Mouse (Mus musculus): ENCODE data around the gene Lman2. TPM values are rescaled to one million over a fixed set of nuclear protein-coding genes. Genes with fewer than 3 reads are reported as not detected.
A peak's percentile ranks its signal among the peaks of the same experiment; 100 is the strongest.

The Lman2 gene
- total RNA-seq, 2 experiments from 2014 or later: 58.3 to 58.8 TPM

DNA sequence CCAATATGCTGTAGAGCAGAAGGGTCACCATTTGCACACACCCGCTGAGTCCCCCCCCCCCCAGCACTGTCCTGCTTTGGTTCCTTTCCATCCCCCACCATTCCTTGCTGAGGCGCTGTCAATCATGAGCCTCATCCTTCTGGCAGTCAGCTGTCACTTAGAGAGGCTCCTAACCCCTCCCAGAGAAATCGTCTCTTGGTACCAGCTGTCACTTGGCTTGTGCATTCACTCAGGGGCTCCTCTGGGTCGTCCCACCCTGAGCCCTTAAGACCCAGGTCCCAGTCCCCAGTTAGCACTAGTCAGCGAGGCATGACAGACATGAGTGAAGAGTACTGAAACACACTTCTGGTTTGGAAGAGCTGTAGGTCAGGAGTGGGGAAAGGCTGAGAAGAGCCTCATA lies 9.2 kb upstream of the Lman2 start:
- DNase-seq (ENCODE audit: low spot score in 2 of 2): no peak

DNA sequence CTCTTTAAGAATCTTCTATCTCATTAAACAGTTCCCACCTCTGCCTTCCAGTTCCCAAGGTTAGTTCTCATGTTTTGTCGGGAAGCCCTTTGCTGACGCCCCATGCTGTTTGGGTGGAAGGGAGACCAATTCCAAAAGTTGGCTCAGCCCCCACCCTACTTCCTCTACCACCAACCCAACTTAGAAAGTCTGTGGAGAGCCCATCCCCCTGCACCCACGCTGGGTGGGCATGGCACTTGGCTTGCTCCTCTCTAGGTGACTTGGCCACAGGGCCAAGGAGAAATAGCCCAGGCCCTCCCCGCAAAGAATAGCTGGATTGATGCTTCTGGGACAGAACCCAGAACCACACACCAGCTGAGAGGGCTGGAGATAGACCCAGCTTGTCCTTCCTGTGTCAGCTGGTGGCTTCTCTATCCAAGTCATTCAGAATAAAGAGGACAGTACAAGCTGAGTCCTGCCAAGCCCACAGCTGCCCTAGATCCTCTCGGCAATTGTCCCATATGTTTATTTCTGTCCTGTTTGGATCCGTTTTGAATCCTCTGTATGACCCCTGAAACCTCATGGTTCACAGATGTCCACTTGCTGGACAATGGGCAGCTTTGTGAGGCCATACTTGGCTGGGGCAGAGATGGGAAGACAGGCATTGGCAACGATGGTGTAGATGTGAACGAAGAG lies 8.6 kb upstream of the Lman2 start:
- no peak for DNase-seq (ENCODE audit: low spot score in 2 of 2)

DNA sequence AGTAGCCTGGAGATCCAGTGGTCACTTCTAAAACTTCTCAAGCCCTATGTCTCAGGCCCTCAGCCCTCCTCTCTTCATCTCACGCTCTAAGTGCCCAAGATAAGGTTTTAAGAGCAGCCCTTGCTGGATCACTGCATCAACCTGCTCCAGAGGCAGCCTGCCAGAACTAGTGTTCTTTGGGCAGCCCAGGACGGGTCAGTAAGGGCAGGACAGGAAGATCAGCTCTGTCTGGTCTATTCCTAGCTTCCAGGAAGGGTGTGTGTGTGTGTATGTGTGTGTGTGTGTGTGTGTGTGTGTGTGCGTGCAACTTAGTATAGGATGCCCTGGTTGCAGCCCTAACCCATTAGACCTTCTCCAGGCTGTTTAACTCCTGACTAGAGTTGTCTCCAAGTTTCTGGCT lies 7.7 kb upstream of the Lman2 start:
- no peak for DNase-seq (ENCODE audit: low spot score in 2 of 2)

DNA sequence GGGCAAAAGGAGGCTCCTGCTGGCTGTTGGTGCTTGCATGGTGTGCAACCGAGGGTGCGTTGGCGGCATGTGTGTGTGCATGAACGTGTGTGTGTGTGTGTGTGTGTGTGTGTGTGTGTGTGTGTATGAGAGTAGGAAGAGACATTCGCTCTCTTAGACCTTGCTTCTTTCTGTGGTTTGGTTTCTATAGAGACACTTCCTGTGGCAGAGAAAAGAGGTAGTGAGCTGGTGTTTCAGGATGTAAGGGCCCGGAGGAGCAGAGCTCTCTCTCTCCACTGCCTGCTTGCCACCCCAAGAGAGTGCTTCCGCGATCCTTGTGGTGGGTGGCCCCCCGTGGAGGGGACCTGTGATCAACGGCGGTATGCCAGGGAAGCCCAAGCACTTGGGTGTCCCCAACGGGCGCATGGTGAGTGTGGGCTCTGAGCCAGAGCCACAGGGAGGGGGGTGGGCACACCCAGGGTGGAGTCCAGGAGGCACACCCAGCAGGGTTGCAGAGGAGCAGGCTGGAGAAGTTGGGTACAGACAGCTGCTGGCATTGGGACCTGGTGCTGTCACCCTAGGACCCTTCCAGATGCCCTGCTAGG lies 7.0 kb upstream of the Lman2 start, which contains the start of gene Rgs14:
Gene Rgs14, plus strand, starts transcription at position 202 of the 584 bp plus-strand sequence.
- no peak for DNase-seq (ENCODE audit: low spot score in 2 of 2)

DNA sequence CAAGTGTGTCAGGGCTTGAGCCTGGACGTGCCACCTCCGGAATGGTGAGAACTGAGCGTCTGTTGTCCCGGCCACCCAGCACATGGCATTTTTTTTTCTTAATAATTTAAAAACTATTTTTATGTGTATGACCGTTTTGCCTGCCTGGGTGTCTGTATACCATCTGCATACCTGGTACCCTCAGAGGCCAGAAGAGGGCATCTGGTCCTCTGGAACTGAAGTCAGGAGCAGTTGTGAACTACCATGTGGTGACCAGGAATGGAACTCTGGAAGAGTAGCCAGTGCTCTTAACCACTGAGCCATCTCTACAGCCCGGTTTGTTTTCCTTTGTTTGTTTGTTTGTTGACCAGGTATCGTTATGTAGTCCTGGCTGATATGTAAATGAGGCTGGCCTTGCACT lies 5.8 kb upstream of the Lman2 start:
- DNase-seq (ENCODE audit: low spot score in 2 of 2): no peak

DNA sequence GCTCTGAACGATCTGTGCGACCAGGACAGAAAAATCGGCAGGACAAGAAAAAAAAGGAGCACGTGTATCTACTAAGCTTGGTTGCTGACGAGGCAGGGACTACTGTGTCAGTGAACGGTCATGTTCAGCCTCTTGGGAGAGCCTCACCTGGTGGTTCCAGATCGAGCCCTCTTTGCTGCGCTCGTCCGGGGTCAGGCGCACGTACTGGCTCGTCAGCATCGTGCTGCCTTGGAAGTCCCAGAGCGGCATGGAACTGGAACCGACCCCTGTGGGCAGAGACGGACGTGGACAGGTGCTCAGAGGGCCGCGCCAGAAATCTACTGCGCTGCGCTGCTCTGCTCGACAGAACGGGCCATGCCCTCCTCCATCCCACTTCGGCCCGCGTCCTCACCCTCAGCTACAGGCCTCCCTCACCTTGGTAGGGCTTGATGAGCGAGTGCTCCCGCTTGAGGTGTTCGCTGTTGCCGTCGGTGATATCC lies 570 bp downstream of the Lman2 start:
- peak in 1 of 2 experiments; percentile 48 for DNase-seq (ENCODE audit: low spot score in 2 of 2)

DNA sequence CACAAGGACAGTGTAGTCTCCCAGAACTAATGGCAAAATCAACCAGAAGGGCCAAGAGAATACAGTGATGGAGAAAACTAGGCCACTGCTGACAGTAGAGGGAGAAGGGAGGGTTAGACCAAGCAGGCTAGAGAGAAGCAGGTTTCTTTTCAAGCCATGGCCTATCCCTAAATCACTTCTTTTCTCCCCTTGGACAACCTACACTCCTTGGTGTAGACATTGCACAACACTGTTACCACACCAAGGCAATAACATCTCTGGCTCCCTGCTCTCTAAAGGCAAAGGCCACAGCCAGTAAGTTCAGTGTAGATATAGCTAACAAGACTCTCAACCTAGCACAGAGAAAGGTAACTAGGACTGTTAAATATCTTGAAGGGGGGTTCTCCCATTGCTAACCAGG lies 1.4 kb downstream of the Lman2 start:
- DNase-seq (ENCODE audit: low spot score in 2 of 2): no peak

DNA sequence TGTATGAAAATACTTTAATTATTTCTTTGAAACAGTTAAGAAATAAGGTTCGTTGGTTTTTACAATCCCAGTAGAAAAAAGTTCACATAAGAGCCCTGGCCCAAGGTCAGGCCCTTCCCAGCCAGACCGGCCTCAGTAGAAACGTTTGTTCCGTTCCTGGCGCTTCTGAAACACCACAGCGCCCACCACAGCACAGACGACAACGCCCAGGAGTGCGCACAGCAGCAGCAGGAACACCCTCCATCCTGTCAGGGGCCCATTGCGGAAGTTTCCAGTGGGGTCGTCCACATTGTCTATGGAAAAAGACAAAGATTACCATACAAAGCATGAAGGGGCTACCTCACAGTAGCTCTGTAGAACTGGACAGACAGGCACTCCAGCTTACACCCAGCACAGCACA lies 15.8 kb downstream of the Lman2 start:
- DNase-seq (ENCODE audit: low spot score in 2 of 2): no peak

DNA sequence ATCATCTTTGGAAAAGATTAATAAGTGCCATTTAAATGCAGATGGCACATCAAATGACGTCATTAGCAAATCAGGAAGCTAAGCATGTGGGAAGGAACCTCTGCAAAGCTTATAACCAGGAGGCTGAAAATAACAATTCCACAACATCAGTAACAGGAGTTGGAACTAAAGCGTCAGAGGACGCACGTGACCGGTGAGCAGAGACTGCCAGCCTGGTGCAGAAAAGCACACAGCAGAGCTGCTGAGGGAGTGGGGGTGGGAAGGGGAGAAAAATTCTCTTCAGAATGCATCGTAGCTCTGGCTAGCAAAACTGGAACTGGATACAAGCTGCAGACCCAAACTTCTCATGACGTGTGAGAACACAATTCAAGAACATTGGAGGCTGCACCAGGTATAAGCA lies 18.3 kb downstream of the Lman2 start:
- no peak for DNase-seq (ENCODE audit: low spot score in 2 of 2)

DNA sequence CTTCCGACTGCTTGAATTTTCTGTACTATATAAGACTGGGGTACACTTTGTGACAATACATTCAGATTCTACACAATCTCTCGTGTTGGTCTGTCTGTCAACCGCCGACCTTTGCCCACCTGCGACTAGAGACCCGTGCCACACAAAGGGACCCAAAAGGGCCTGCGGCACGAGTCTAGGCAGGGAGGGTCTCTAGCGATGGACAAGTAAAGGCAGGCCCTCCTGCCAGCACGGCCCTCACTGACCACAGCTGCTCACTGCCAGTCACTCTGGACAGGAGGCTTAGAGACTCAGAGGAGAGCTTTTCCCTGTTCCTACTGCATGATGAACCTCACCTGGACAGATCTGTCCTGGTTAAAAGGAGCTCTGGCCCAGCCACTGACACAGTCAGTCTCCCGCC lies 20.1 kb downstream of the Lman2 start:
- no peak for DNase-seq (ENCODE audit: low spot score in 2 of 2)

DNA sequence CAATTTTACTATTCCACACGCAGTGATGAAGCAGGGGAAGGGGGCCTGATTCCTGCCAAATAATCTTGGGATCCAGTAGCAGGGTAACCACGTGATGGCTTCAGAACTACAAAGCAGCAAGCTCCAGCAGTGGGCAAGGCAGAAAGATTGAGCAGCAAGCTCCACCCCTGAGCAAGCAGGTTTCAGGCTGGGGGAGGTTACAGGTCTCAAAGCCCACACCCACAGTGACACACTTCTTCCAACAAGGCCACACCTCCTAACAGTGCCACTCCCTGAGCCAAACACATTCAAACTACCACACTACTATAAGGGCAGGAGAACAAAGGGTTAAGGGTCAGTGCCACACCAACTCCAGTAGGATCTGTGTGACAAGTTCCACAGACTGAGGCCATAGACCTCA lies 23.3 kb downstream of the Lman2 start:
- no peak for DNase-seq (ENCODE audit: low spot score in 2 of 2)

DNA sequence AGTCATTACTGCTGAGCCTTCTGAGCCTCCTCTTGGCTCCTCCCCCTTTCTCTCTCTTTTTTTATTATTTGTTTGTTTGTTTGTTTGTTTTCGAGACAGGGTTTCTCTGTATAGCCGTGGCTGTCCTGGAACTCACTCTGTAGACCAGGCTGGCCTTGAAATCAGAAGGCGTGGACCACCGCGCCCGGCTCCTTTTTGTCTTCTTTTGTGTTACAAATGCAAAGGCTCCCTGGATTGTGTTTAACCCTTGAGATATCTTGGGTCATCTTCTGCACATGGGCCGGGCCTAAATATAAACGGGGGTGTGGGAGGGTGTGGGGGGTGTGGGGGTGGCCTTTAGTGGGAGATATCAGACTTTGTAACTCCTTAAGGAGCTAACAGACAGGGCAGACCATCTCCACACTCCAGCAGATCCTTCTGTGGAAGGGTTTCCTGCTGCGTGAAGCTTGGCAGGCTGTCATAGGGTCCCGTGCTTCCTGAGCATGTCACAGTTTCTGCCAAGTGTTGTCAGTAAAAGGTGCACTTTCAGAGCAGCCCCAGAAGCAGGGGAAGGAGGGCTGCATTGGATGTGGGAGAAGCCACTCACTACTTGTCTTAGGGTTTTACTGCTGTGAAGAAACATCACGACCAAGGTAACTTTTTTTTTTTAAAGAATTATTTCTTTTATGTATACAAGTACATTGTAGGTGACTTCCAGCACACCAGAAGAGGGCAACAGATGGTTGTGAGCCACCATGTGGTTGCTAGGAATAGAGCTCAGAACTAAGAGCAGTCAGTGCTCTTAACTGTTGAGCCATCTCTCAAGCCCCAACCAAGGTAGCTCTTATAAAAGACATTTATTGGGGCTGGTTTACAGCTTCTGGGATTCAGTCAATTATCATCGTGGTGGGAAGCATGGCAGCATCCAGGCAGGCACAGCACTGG lies 24.2 kb downstream of the Lman2 start:
- DNase-seq (ENCODE audit: low spot score in 2 of 2): no peak

DNA sequence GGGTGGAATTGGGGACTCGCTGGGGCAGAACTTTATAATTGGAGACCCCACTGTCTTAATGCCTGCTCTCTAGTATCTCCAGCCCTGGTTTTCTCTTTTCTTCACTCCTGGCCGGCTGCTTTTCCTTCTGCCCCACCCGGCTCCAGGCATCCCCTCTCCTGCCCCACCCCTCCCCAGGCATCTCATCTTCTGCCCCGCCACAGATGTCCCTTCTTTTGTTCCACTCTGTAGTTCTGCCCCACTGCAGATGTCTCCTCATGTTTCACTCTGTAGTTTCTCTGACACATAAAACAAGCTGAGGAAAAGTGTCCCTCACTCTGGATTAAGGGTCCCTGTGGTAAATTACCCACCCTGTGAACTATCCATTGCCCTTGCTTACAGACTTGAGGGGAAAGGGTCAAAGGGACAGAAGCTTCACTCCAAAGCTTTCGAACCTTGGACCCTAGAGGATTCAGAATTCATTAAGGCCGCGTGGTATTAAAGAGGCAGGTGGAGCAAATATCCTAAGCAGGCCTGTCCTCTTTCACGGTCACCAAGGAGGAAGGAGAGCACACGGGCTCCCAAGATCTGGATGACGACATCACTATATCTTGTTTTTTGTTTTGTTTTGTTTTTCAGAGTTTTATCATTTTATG lies 25.1 kb downstream of the Lman2 start:
- no peak for DNase-seq (ENCODE audit: low spot score in 2 of 2)

DNA sequence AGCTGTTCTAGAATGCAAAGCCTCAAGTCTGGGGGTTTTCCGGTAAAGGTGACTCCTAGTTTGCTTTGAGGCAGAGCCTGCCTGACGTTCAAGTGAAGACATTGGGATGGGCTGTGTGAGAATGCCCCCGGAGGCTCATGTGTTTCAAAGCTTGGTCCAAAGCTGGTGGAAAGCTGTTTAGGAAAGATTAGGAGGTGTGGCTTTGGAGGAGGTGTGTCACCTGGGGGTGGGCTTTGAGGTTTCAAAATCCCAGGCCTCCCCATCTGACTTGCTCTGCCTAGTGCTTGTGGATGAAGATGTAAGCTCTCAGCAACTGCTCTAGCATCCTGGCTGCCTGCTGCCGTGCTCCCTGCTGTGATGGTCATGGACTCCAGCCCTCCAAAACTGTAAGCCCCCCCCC lies 26.9 kb downstream of the Lman2 start:
- DNase-seq (ENCODE audit: low spot score in 2 of 2): no peak

DNA sequence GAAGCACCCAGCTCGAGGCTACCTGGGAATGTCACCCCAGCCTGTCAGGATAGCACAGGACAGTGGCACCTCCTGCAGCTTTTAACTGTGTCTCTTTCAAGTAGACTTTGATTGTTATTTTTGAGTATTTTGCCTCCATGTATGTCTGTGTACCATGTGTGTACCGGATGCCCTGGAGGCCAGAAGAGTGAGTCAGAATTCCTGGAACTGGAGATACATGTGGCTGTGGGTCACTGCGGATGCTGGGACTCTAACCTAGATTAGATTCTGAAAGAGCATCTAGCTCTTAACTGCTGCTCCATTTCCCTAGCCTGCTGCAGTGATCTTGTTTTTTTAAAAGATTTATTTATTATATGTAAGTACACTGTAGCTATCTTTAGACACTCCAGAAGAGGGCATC lies 30.3 kb downstream of the Lman2 start:
- no peak for DNase-seq (ENCODE audit: low spot score in 2 of 2)

DNA sequence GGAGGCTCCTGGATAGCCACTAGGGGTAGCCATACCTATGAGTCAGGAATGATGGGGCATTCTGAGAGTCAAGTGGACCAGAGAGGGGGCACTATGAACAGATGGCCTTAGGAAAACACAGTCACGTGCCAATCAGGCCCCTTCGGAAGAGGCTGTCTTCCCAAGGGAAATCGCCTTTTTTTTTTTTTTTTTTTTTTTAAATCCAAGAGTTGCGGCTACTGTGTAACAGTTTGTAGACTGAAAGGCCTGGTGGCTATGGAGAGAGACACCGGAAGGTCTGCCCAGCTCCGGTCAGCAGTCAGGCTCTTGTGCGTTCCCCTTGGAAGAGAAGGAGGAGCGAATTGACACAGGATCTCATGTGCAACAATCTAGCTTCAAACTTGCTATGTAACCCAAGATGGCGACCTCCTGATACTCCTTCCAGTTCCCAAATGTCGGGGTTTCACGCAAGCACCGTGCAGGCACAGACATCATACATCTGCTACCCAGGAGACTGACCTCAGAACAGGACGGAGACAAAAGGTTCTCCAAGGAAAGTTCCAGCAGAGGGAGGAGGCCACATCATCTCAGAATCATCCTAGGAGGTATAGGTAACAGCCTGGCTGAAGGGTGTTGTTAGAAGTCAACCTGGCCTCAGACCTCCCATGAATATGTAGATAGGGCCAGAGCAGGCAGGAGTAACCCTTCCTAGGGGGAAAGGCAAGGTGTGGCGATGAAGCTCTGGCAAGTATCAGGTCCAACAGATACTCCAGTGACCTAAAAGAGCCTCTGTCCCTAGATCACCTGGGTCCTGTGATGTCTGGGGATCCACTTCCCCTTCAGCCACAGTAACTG lies 31.8 kb downstream of the Lman2 start:
- DNase-seq (ENCODE audit: low spot score in 2 of 2): no peak

DNA sequence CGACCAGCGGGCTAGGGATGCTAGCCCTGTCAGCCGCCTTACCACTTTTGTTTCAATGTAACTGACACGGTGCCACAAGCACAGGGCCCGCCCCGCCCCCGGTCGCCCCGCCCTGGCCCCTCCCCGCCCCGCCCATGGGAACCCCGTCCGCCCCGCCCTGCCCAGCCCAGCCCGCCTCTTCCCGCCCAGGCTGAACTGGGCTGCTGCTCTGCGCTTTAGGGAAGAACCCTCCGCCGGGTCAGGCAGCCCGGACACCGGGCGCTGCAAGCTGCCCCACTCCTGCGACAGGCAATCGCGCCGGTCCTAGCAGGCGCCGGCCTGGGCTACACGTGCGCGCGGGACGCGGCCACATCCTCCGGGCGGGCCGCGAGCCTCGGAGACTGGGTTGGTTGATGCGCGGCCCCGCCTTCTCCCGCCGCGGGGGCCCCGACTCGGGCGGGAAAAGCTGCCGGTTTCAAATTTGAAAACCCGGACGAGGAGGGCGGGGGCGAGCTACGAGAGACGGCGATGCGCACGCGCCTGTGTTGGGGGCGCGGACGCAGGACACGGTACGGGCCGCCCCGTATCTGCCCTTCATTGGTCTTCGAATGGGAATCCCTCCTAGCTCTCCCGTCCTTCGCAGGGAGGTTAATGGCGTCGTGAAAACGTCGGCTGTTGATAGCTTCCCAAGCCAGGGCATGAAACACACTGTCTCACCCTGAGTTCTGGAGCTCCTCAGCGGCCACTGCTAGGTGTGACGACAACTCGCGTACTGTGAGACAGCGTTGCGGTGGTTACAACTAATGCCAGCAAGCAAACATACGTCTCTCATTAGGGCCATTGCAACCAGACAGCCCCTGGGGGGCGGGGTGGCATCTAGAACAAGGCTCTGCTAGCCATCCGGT lies 32.7 kb downstream of the Lman2 start, which contains the start of gene Mxd3:
Gene Mxd3, minus strand, starts transcription at position 141 of the 884 bp plus-strand sequence.
- DNase-seq (ENCODE audit: low spot score in 2 of 2): peak; percentile 75 to 88

DNA sequence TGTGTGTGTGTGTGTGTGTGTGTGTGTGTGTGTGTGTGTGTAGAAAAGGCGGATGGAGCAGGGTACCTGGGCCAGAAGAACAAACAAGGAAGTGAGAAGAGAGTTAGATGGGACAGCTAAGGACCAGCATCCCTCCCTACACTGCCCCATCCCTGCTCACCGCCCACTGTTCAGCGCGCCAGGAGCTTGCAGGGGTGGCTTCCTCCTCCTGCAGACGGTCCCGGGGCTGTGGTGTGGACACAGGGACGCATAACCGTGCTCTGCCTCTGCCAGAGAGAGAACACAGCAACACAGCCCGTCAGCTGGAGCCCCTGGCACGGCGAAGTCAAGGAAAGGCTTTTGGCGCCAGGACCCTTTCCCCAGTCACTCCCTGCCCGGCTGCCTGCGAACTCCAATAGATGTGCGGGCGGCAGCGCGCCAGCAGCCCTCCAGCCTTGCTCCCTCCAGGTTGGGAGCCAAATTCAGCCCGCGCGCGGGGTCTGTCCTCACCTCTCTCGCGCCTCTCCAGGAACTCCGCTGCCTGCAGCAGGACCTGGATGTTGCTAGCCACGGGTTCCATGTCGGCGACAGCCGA lies 33.4 kb downstream of the Lman2 start:
- peak in 1 of 2 experiments; percentile 63 for DNase-seq (ENCODE audit: low spot score in 2 of 2)

DNA sequence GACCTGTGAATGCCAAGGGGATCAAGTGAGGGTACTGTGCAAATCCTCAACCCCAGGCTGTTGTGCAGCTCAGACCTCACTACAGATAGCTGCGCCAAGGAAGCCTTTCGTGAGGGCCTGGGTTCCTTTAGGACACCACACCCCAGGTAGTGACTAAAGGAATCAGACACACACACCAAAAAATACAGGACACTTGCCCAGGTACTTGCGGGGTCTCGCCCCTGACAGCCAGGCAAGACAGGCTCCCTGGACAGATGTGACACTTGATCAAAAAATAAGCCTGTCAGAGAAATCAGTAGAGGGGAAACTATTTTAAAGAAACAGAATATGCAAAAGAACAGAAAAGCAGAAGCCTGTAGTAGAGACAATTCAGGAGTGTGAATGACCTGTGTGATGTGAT lies 33.9 kb downstream of the Lman2 start:
- no peak for DNase-seq (ENCODE audit: low spot score in 2 of 2)
